Mouse (Mus musculus): ENCODE results near the gene Pvrig.
"Not testable (repeated sequence)": the region's sequence is repeated elsewhere in the genome, so short reads cannot be mapped to it uniquely, and the experiment has no call there.

Gene Pvrig

GRCm38 (mm10) chr5:138341661-138342060 lies at the start of gene Pvrig:
Gene Pvrig, plus strand, starts transcription at chr5:138341961.
- DNase-seq (ENCODE audit: low spot score): no peak

GRCm38 (mm10) chr5:138294158-138294557 lies 47.6 kb upstream of the Pvrig start:
- DNase-seq (ENCODE audit: low spot score): no peak

DNA sequence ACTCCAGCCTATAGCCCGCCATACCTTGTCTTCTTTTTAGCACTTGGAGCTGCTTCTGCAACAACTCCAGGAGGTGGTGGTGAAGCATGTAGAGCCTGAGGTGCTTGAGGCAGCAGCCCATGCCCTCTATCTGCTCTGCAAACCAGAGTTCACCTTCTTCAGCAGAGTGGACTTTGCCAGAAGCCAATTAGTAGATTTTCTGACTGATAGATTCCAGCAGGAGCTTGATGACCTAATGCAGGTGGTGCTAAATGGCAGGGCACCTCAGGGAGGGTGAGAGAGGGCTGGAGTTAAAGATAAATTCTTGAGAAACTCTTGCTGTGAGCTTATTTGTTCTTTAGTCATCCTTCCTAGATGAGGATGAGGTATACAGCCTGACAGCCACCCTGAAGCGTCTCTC lies 42.1 kb upstream of the Pvrig start:
- no peak for DNase-seq (ENCODE audit: low spot score)

GRCm38 (mm10) chr5:138312795-138313194 lies 29.0 kb upstream of the Pvrig start:
- DNase-seq (ENCODE audit: low spot score): no peak

- no peak for DNase-seq (ENCODE audit: low spot score)
These were observed 1.5 kb downstream of the Pvrig start for GRCm38 (mm10) chr5:138343216-138343615.

DNA sequence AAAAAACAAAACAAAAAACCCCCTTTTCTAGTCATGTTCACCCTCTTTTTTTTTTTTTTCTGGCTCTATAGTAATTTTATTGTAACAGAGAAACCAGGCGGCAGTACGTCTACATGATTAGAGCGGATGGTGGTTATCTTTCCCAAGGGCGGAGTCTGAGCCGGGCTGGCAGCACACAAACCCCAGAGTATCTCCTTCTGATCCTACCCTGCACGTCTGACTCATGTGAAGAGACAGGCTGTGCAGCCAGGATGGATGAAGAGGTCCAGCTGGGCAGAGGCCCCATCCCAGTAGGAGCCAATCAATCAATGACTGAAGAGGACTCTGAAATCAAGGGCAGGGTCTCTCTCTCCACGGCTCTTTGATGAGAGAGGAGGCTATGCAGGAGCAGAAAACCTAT lies 21.4 kb downstream of the Pvrig start:
- DNase-seq (ENCODE audit: low spot score): not testable (repeated sequence)

GRCm38 (mm10) chr5:138365347-138365746 lies 23.6 kb downstream of the Pvrig start:
- DNase-seq (ENCODE audit: low spot score): not testable (repeated sequence)

Data from urinary bladder, postnatal 25 days (tissue).